Mouse (Mus musculus): ENCODE measurements around the gene Pde2a. TPM values are rescaled to one million over a fixed set of nuclear protein-coding genes. Genes with fewer than 3 reads are reported as not detected.

Pde2a gene
- polyA plus RNA-seq, 1 experiment, result 2.9 TPM

DNA sequence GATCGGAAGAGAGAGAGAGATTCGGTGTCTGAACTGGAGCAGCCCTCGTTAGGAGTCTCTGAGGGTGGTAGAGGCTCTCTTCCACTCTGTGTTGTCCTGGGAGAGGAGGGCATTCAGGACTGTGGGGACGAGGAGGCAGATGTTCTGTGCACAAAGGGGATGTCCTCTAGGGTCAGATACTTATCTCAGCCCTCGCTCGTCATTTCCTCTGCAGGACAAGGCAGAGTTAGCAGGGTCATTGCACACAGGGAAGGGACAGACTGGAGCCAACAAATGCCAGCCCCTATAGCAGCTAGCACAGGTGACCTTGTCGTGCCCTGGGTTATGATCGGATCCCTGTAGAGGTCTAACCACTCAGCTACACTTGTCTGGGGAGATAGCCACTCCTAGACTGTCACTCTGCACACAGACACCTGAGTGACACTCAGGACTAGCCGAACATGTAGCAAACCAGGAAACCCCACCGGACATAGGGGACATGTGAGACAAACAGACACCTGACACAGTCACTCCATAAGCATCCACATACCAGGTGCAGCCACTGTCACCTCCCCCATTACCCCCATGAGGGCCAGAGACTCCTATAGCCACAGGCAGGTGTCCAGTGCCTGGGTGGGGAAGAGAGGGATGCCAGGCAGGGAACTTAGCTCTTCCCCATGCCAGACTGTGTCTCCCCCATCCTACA lies 38.6 kb downstream of the Pde2a start:
- TF ChIP-seq EP300 (IDR thresholded peaks at IDR 0.05; ENCODE audit: insufficient read depth, low read depth, low read length) (no peak), CTCF (IDR thresholded peaks at IDR 0.05; ENCODE audit: low read depth, low read length) (no peak), POLR2A (IDR thresholded peaks at IDR 0.05; ENCODE audit: insufficient read depth, low read length) (no peak)

DNA sequence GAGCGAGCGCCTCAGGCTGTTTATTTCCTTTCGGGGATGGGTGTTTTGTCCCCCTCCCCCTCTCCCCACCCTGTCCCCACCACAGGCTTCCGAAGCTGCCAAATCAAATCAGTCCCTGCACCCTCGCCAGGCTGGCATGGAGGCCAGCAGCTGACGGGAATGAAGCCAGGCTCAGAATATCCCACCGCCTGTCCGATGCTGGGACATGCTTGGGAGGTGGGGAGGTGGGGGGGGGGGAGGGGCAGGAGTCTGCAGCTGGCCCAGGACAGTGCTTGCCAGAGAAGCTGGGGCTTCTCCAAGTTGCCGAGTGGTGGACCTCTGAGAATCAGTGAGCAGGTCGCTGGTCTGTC lies 39.1 kb downstream of the Pde2a start:
- Histone ChIP-seq H3K4me3 (ENCODE audit: low read depth, low read length) (no peak overlapping the region), H3K9ac (ENCODE audit: low read depth, poor library complexity, severe bottlenecking) (no peak overlapping the region), H3K4me1 (ENCODE audit: control insufficient read depth, insufficient read depth, low read length) (peaks cover 3% of the 10 kb centered on the region), H3K27me3 (ENCODE audit: control insufficient read depth, insufficient read depth, low read length, poor library complexity, severe bottlenecking) (no peaks in the 10 kb centered on the region), H3K27ac (ENCODE audit: insufficient read depth, low read length) (no peak overlapping the region), H3K36me3 (ENCODE audit: control insufficient read depth, insufficient read depth, low read length, poor library complexity, severe bottlenecking) (no peaks in the 10 kb centered on the region), H3K9me3 (replicated peaks; ENCODE audit: control insufficient read depth, insufficient read depth, low read length, poor library complexity, severe bottlenecking) (no peaks in the 10 kb centered on the region)
- no peak for TF ChIP-seq CTCF (IDR thresholded peaks at IDR 0.05; ENCODE audit: low read depth, low read length)
- TF ChIP-seq EP300 (IDR thresholded peaks at IDR 0.05; ENCODE audit: insufficient read depth, low read depth, low read length), result no peak
- TF ChIP-seq POLR2A (IDR thresholded peaks at IDR 0.05; ENCODE audit: insufficient read depth, low read length), result no peak

More for the DNA sequence above, 38.6 kb downstream of the Pde2a start:
- Histone ChIP-seq H3K27ac (ENCODE audit: insufficient read depth, low read length) (no peak overlapping the region), H3K9ac (ENCODE audit: low read depth, poor library complexity, severe bottlenecking) (no peak overlapping the region), H3K9me3 (replicated peaks; ENCODE audit: control insufficient read depth, insufficient read depth, low read length, poor library complexity, severe bottlenecking) (no peaks in the 10 kb centered on the region), H3K4me1 (ENCODE audit: control insufficient read depth, insufficient read depth, low read length) (peaks cover 3% of the 10 kb centered on the region), H3K4me3 (ENCODE audit: low read depth, low read length) (no peak overlapping the region), H3K27me3 (ENCODE audit: control insufficient read depth, insufficient read depth, low read length, poor library complexity, severe bottlenecking) (no peaks in the 10 kb centered on the region), H3K36me3 (ENCODE audit: control insufficient read depth, insufficient read depth, low read length, poor library complexity, severe bottlenecking) (no peaks in the 10 kb centered on the region)

DNA sequence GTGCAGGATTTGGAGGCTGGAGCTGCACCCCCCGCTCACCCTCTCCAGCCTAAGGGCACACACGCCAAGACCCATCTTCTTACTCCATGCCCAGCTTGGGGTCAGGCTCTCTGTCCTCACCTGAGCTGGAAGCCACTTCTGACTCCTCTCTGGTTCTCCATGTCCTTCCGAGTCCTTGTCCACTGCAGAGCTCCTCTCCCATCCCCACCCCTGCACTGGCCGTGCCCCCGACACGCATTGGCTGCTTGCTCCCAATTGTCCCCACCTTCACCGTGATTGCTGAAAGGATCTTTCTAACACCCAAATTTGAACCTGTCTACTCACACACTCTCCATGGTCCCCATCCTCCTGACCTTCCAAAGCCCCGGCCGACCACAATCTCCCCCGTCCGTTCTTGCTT lies 40.1 kb downstream of the Pde2a start:
- Histone ChIP-seq H3K27me3 (ENCODE audit: control insufficient read depth, insufficient read depth, low read length, poor library complexity, severe bottlenecking) (no peaks in the 10 kb centered on the region), H3K4me3 (ENCODE audit: low read depth, low read length) (no peak overlapping the region), H3K9ac (ENCODE audit: low read depth, poor library complexity, severe bottlenecking) (no peak overlapping the region), H3K4me1 (ENCODE audit: control insufficient read depth, insufficient read depth, low read length) (peaks cover 3% of the 10 kb centered on the region), H3K36me3 (ENCODE audit: control insufficient read depth, insufficient read depth, low read length, poor library complexity, severe bottlenecking) (no peaks in the 10 kb centered on the region), H3K27ac (ENCODE audit: insufficient read depth, low read length) (no peak overlapping the region), H3K9me3 (replicated peaks; ENCODE audit: control insufficient read depth, insufficient read depth, low read length, poor library complexity, severe bottlenecking) (no peaks in the 10 kb centered on the region)
- TF ChIP-seq POLR2A (IDR thresholded peaks at IDR 0.05; ENCODE audit: insufficient read depth, low read length), result no peak
- TF ChIP-seq EP300 (IDR thresholded peaks at IDR 0.05; ENCODE audit: insufficient read depth, low read depth, low read length), result no peak
- TF ChIP-seq CTCF (IDR thresholded peaks at IDR 0.05; ENCODE audit: low read depth, low read length), result no peak

DNA sequence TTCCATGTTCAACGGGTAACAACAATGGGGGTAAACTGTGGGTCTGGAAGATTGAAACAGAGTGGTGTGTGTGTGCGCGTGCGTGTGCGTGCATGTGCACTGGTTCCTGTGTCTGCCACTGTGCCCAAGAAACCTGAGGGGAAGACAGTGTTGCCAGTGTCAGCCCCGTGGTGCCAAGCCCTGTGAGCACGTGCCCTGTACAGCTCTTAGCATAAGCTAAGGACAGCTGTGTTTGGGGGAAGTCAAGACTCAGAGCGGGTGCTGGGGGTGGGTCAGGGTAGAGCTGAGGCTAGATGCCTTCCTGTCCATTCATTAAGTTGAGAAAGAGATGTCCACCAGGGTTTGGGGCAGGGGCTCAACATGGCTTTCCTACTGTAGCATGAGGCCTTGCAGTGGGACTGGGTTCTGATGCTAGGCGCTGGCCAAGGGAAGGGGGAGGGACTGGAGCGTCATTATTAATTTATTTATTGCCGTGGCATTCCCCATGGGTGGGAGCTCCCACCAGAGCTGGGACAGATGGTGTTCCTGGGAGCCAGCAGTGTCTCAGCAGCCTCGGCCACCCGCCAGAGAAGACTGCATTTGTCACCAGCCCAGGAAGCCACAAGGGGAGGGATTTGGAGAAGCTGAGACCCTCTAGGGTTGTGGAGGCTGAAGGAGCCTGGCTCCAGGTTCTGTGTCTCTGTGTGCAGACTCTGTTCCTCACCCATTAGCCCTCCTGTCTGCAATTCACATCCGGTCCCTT lies 41.0 kb downstream of the Pde2a start:
- no peak for TF ChIP-seq CTCF (IDR thresholded peaks at IDR 0.05; ENCODE audit: low read depth, low read length)
- no peak for TF ChIP-seq EP300 (IDR thresholded peaks at IDR 0.05; ENCODE audit: insufficient read depth, low read depth, low read length)
- no peak for TF ChIP-seq POLR2A (IDR thresholded peaks at IDR 0.05; ENCODE audit: insufficient read depth, low read length)
- H3K4me1 ChIP-seq (ENCODE audit: control insufficient read depth, insufficient read depth, low read length), result no peaks in the 10 kb centered on the region
- no peak overlapping the region for H3K27ac ChIP-seq (ENCODE audit: insufficient read depth, low read length)

DNA sequence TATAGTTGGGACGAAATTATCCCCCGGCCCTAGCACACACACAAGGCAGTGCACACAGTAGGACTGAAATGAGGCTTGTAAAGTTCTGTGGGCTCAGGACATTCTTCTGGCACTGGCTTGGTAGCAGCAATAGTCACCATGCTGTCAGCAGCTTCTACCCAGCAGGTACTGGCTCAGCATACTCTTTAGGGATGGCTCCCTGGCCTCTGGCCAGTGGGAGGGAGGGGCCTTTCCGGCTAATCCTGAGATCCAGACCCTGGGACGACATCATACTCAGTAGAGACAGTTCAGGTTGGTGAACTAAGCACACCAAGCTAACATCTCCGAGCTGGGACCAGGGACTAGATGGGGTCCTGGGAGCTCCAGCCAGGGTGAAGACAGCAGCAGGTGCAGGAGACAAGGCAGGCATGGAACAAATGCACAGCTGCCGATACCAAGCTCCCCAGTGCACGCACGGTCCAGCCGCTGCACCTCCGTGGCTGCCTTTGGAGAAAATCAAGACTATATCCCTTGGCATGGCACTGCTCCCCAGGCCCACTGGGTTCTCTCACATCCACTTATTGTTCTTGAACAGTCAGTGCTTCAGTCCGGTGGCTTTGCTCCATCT lies 42.3 kb downstream of the Pde2a start:
- H3K9me3 ChIP-seq (replicated peaks; ENCODE audit: control insufficient read depth, insufficient read depth, low read length, poor library complexity, severe bottlenecking), result no peaks in the 10 kb centered on the region
- H3K36me3 ChIP-seq (ENCODE audit: control insufficient read depth, insufficient read depth, low read length, poor library complexity, severe bottlenecking), result no peaks in the 10 kb centered on the region
- H3K27me3 ChIP-seq (ENCODE audit: control insufficient read depth, insufficient read depth, low read length, poor library complexity, severe bottlenecking), result no peaks in the 10 kb centered on the region
- no peak overlapping the region for H3K4me3 ChIP-seq (ENCODE audit: low read depth, low read length)
- H3K9ac ChIP-seq (ENCODE audit: low read depth, poor library complexity, severe bottlenecking), result no peak overlapping the region
- no peak overlapping the region for H3K27ac ChIP-seq (ENCODE audit: insufficient read depth, low read length)
- TF ChIP-seq POLR2A (IDR thresholded peaks at IDR 0.05; ENCODE audit: insufficient read depth, low read length) (no peak), EP300 (IDR thresholded peaks at IDR 0.05; ENCODE audit: insufficient read depth, low read depth, low read length) (no peak), CTCF (IDR thresholded peaks at IDR 0.05; ENCODE audit: low read depth, low read length) (no peak)
- no peaks in the 10 kb centered on the region for H3K4me1 ChIP-seq (ENCODE audit: control insufficient read depth, insufficient read depth, low read length)

More for the DNA sequence above, 41.0 kb downstream of the Pde2a start:
- Histone ChIP-seq H3K27me3 (ENCODE audit: control insufficient read depth, insufficient read depth, low read length, poor library complexity, severe bottlenecking) (no peaks in the 10 kb centered on the region), H3K9ac (ENCODE audit: low read depth, poor library complexity, severe bottlenecking) (no peak overlapping the region), H3K9me3 (replicated peaks; ENCODE audit: control insufficient read depth, insufficient read depth, low read length, poor library complexity, severe bottlenecking) (no peaks in the 10 kb centered on the region), H3K4me3 (ENCODE audit: low read depth, low read length) (no peak overlapping the region), H3K36me3 (ENCODE audit: control insufficient read depth, insufficient read depth, low read length, poor library complexity, severe bottlenecking) (no peaks in the 10 kb centered on the region)

DNA sequence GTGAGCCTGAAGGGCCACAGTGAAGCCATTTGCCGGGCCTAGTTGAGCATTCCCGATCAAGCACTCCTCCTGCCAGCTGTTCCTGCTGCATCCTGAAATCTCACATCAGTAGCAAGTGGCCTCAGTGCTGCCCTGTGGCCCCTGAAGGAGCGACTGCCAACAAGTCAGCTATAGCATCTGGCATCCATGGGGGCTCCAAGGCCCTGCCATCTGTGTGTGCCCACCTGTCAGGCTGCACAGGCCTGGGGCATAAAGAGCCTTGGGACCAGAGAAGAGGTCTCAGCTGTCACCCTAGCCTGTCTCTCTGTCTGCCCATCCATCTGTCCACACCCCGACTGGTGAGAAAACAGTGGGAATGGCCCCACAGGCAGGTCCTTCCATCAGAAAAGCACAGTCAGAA lies 43.4 kb downstream of the Pde2a start:
- Histone ChIP-seq H3K27ac (ENCODE audit: insufficient read depth, low read length) (no peak overlapping the region), H3K27me3 (ENCODE audit: control insufficient read depth, insufficient read depth, low read length, poor library complexity, severe bottlenecking) (no peaks in the 10 kb centered on the region), H3K9me3 (replicated peaks; ENCODE audit: control insufficient read depth, insufficient read depth, low read length, poor library complexity, severe bottlenecking) (no peaks in the 10 kb centered on the region), H3K9ac (ENCODE audit: low read depth, poor library complexity, severe bottlenecking) (no peak overlapping the region), H3K4me1 (ENCODE audit: control insufficient read depth, insufficient read depth, low read length) (no peaks in the 10 kb centered on the region), H3K4me3 (ENCODE audit: low read depth, low read length) (no peak overlapping the region), H3K36me3 (ENCODE audit: control insufficient read depth, insufficient read depth, low read length, poor library complexity, severe bottlenecking) (no peaks in the 10 kb centered on the region)
- no peak for TF ChIP-seq CTCF (IDR thresholded peaks at IDR 0.05; ENCODE audit: low read depth, low read length)
- no peak for TF ChIP-seq EP300 (IDR thresholded peaks at IDR 0.05; ENCODE audit: insufficient read depth, low read depth, low read length)
- no peak for TF ChIP-seq POLR2A (IDR thresholded peaks at IDR 0.05; ENCODE audit: insufficient read depth, low read length)

All from ES-Bruce4 (cell line).